Mouse (Mus musculus): ENCODE measurements around the gene Rpl18.

Gene Rpl18

GRCm38 (mm10) chr7:45715090-45715708 is at the start of gene Rpl18:
Gene Rpl18, plus strand, starts transcription at chr7:45715457.
- in situ Hi-C loops (cut with MboI; ENCODE audit: low pct_unique_long_range_greater_than_20kb in 1 of 2, low sequenced_read_pairs in 2 of 2, unreplicated experiment in 1 of 2) = no loop called here

- in situ Hi-C loops (cut with MboI; ENCODE audit: low pct_unique_long_range_greater_than_20kb in 1 of 2, low sequenced_read_pairs in 2 of 2, unreplicated experiment in 1 of 2) = no loop called here
Measured at GRCm38 (mm10) chr7:45666161-45666560, 49.1 kb upstream of the Rpl18 start, which contains the start of gene Fut2. Gene Fut2, minus strand, starts transcription at chr7:45666394.

GRCm38 (mm10) chr7:45667761-45668160 is 47.5 kb upstream of the Rpl18 start:
- in situ Hi-C loops (cut with MboI; ENCODE audit: low pct_unique_long_range_greater_than_20kb in 1 of 2, low sequenced_read_pairs in 2 of 2, unreplicated experiment in 1 of 2) = no loop called here

- in situ Hi-C loops (cut with MboI; ENCODE audit: low pct_unique_long_range_greater_than_20kb in 1 of 2, low sequenced_read_pairs in 2 of 2, unreplicated experiment in 1 of 2) = no loop called here
Measured at GRCm38 (mm10) chr7:45668921-45669320, 46.3 kb upstream of the Rpl18 start.

- in situ Hi-C loops (cut with MboI; ENCODE audit: low pct_unique_long_range_greater_than_20kb in 1 of 2, low sequenced_read_pairs in 2 of 2, unreplicated experiment in 1 of 2) = no loop called here
Measured at GRCm38 (mm10) chr7:45677627-45678295, 37.5 kb upstream of the Rpl18 start.

- in situ Hi-C loops (cut with MboI; ENCODE audit: low pct_unique_long_range_greater_than_20kb in 1 of 2, low sequenced_read_pairs in 2 of 2, unreplicated experiment in 1 of 2) = no loop called here
Measured at GRCm38 (mm10) chr7:45678513-45678912, 36.7 kb upstream of the Rpl18 start.

GRCm38 (mm10) chr7:45679966-45680621 is 35.2 kb upstream of the Rpl18 start:
- in situ Hi-C loops (cut with MboI; ENCODE audit: low pct_unique_long_range_greater_than_20kb in 1 of 2, low sequenced_read_pairs in 2 of 2, unreplicated experiment in 1 of 2) = no loop called here

GRCm38 (mm10) chr7:45681046-45681736 is 34.1 kb upstream of the Rpl18 start:
- in situ Hi-C loops (cut with MboI; ENCODE audit: low pct_unique_long_range_greater_than_20kb in 1 of 2, low sequenced_read_pairs in 2 of 2, unreplicated experiment in 1 of 2) = no loop called here

- in situ Hi-C loops (cut with MboI; ENCODE audit: low pct_unique_long_range_greater_than_20kb in 1 of 2, low sequenced_read_pairs in 2 of 2, unreplicated experiment in 1 of 2) = no loop called here
Measured at GRCm38 (mm10) chr7:45682144-45683126, 32.8 kb upstream of the Rpl18 start.

- in situ Hi-C loops (cut with MboI; ENCODE audit: low pct_unique_long_range_greater_than_20kb in 1 of 2, low sequenced_read_pairs in 2 of 2, unreplicated experiment in 1 of 2) = no loop called here
Measured at GRCm38 (mm10) chr7:45683396-45684050, 31.7 kb upstream of the Rpl18 start, which contains the start of gene Ntn5. Gene Ntn5, plus strand, starts transcription at chr7:45684022.

GRCm38 (mm10) chr7:45685811-45686210 is 29.4 kb upstream of the Rpl18 start:
- in situ Hi-C loops (cut with MboI; ENCODE audit: low pct_unique_long_range_greater_than_20kb in 1 of 2, low sequenced_read_pairs in 2 of 2, unreplicated experiment in 1 of 2) = no loop called here

- in situ Hi-C loops (cut with MboI; ENCODE audit: low pct_unique_long_range_greater_than_20kb in 1 of 2, low sequenced_read_pairs in 2 of 2, unreplicated experiment in 1 of 2) = no loop called here
Measured at GRCm38 (mm10) chr7:45686841-45687240, 28.4 kb upstream of the Rpl18 start.

- in situ Hi-C loops (cut with MboI; ENCODE audit: low pct_unique_long_range_greater_than_20kb in 1 of 2, low sequenced_read_pairs in 2 of 2, unreplicated experiment in 1 of 2) = no loop called here
Measured at GRCm38 (mm10) chr7:45689099-45689498, 26.2 kb upstream of the Rpl18 start.

- in situ Hi-C loops (cut with MboI; ENCODE audit: low pct_unique_long_range_greater_than_20kb in 1 of 2, low sequenced_read_pairs in 2 of 2, unreplicated experiment in 1 of 2) = no loop called here
Measured at GRCm38 (mm10) chr7:45689800-45690199, 25.5 kb upstream of the Rpl18 start.

- in situ Hi-C loops (cut with MboI; ENCODE audit: low pct_unique_long_range_greater_than_20kb in 1 of 2, low sequenced_read_pairs in 2 of 2, unreplicated experiment in 1 of 2) = no loop called here
Measured at GRCm38 (mm10) chr7:45692364-45692763, 22.9 kb upstream of the Rpl18 start.

GRCm38 (mm10) chr7:45693921-45694591 is 21.2 kb upstream of the Rpl18 start, which contains the start of gene Sec1:
Gene Sec1, minus strand, starts transcription at chr7:45694402.
- in situ Hi-C loops (cut with MboI; ENCODE audit: low pct_unique_long_range_greater_than_20kb in 1 of 2, low sequenced_read_pairs in 2 of 2, unreplicated experiment in 1 of 2) = no loop called here

GRCm38 (mm10) chr7:45695098-45695497 is 20.2 kb upstream of the Rpl18 start:
- in situ Hi-C loops (cut with MboI; ENCODE audit: low pct_unique_long_range_greater_than_20kb in 1 of 2, low sequenced_read_pairs in 2 of 2, unreplicated experiment in 1 of 2) = no loop called here
